Mouse (Mus musculus) bone marrow, adult 2 months (tissue): ENCODE results near the gene Prkch.

Source experiments
- CTCF ChIP-seq: fragments of 200-500 bp; IDR thresholded peaks from 2 replicates; pipeline ENCODE4 v1.5.1; 2011; ENCODE audit warnings: low read length, control low read depth; ENCODE audit not compliant: control insufficient read depth, insufficient read depth
- POLR2A ChIP-seq: fragments of 200-500 bp; IDR thresholded peaks from 2 replicates; pipeline ENCODE4 v1.6.1; 2011; ENCODE audit warnings: low read depth, mild to moderate bottlenecking, control low read depth, low read length, borderline replicate concordance; ENCODE audit not compliant: control insufficient read depth

- TF ChIP-seq CTCF (no peak), POLR2A (no peak)
Observed at GRCm38 (mm10) chr12:73710846-73711245, 126.2 kb downstream of the Prkch start.
